Comparison of ENCODE assay signal across 9 mouse cellular contexts in the genomic region with DNA sequence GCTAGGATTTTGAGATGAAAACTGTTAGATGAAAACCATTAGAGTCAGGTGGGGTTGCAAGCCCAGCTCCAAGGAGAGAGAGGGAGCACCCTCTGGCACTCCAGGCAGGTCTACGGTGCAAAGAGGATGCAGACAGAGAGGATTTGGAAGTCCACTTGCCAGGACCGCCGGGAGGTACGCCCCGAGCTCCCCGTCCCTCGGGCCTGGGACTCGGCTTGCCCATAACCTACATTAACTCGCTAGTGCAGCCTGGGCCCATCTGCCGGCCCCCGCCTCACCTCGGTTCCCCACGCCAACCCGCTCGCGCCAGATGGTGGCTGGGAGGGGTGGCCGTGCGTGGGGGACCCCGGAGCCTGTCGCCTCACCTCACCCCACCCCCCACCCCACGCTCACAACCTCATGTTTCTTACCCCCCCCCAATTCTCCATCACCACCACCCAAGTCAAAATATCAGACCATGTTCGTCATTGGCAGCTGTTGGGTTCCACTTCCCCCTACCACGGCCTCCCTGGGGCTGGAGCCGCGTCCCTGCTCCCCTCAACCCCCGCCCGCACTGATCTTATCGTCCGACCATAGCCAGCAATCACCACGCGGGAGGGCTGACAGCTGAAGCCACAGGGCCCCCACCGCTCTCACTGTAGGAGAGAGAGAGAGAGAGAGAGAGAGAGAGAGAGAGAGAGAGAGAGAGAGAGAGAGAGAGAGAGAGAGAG. TPM values are rescaled to one million over a fixed set of nuclear protein-coding genes. Genes with fewer than 3 reads are reported as not detected.
A peak's percentile ranks its signal among the peaks of the same experiment; 100 is the strongest.
DNase-seq lines count a peak whose midpoint lies in the region; ATAC-seq and TF ChIP-seq lines count a peak whose summit lies in the region.
"Had no signal": no experiment of that assay in that cellular context is flagged by ENCODE, and none has a peak within 500 bp of the region (broad histone marks: within the 10 kb centered on the region; RNA-seq: fewer than 3 reads in every experiment).

No protein-coding gene starts in this region.

- peak overlapping the region; percentile 49; the same call in 1 of the 2 replicates for H3K4me3 ChIP-seq in spleen, adult 2 months (ENCODE audit: extremely low read depth, insufficient read depth, insufficient read length)
- H3K4me3 ChIP-seq in heart, postnatal 0 days (ENCODE audit: low read depth, low read length): peak overlapping the region; percentile 73
- no peak overlapping the region; the same call in 1 of the 2 replicates for H3K4me3 ChIP-seq in liver, embryonic 15.5 days (replicated peaks)
- no peak overlapping the region for H3K4me3 ChIP-seq in stomach, postnatal 0 days (ENCODE audit: low read depth, low read length)

- peaks cover 40% of the 10 kb centered on the region for H3K27me3 ChIP-seq in spleen, adult 2 months (ENCODE audit: control insufficient read depth, insufficient read depth, low read length)
- peaks cover 78% of the 10 kb centered on the region for H3K27me3 ChIP-seq in heart, postnatal 0 days (ENCODE audit: control insufficient read depth, insufficient read depth, low read length)
- peaks cover 90% of the 10 kb centered on the region for H3K27me3 ChIP-seq in liver, embryonic 15.5 days
- H3K27me3 ChIP-seq in stomach, postnatal 0 days (ENCODE audit: control insufficient read depth, insufficient read depth, low read length): peaks cover 15% of the 10 kb centered on the region; the same call in 1 of the 2 replicates

- peak overlapping the region; percentile 76 for H3K4me2 ChIP-seq in heart, postnatal 0 days (ENCODE audit: low read depth, low read length)
- peak overlapping the region; percentile 68 for H3K4me2 ChIP-seq in liver, embryonic 15.5 days
- peak overlapping the region; percentile 88 for H3K4me2 ChIP-seq in stomach, postnatal 0 days (replicated peaks; ENCODE audit: low read depth)

- TF ChIP-seq CTCF in spleen, adult 2 months (IDR thresholded peaks at IDR 0.05; ENCODE audit: extremely low read depth, insufficient read depth, insufficient read length, insufficient replicate concordance): no peak
- TF ChIP-seq CTCF in heart, postnatal 0 days (IDR thresholded peaks at IDR 0.05; ENCODE audit: low read depth): no peak
- TF ChIP-seq CTCF in stomach, postnatal 0 days (IDR thresholded peaks at IDR 0.05; ENCODE audit: low read depth): no peak

- no peak for TF ChIP-seq EP300 in heart, postnatal 0 days (IDR thresholded peaks at IDR 0.05; ENCODE audit: low read depth)
- no peak for TF ChIP-seq EP300 in stomach, postnatal 0 days (optimal IDR thresholded peaks at IDR 0.05)

- H3K9me3 ChIP-seq in heart, postnatal 0 days (replicated peaks; ENCODE audit: control insufficient read depth, low read length): no peaks in the 10 kb centered on the region
- H3K9me3 ChIP-seq in liver, embryonic 15.5 days (replicated peaks): no peaks in the 10 kb centered on the region
- no peaks in the 10 kb centered on the region for H3K9me3 ChIP-seq in stomach, postnatal 0 days (ENCODE audit: control insufficient read depth, low read length)

- peak overlapping the region; percentile 70; the same call in 1 of the 2 replicates for H3K9ac ChIP-seq in heart, postnatal 0 days (replicated peaks; ENCODE audit: low read depth, low read length)
- H3K9ac ChIP-seq in liver, embryonic 15.5 days: no peak overlapping the region
- peak overlapping the region; percentile 13; the same call in 1 of the 2 replicates for H3K9ac ChIP-seq in stomach, postnatal 0 days (ENCODE audit: low read length)

- no peak overlapping the region for H3K27ac ChIP-seq in spleen, adult 2 months (ENCODE audit: insufficient read depth, low read length)
- no peak overlapping the region for H3K27ac ChIP-seq in heart, postnatal 0 days (ENCODE audit: low read depth)
- no peak overlapping the region for H3K27ac ChIP-seq in liver, embryonic 15.5 days (replicated peaks)
- H3K27ac ChIP-seq in stomach, postnatal 0 days (replicated peaks): peak overlapping the region; percentile 75; the same call in 1 of the 2 replicates

- H3K36me3 ChIP-seq in spleen, adult 2 months (ENCODE audit: control insufficient read depth, insufficient read depth, low read length): no peaks in the 10 kb centered on the region
- H3K36me3 ChIP-seq in heart, postnatal 0 days (replicated peaks; ENCODE audit: control insufficient read depth, insufficient read depth, low read length): no peaks in the 10 kb centered on the region
- H3K36me3 ChIP-seq in liver, embryonic 15.5 days (replicated peaks): no peaks in the 10 kb centered on the region
- no peaks in the 10 kb centered on the region for H3K36me3 ChIP-seq in stomach, postnatal 0 days (ENCODE audit: control insufficient read depth, insufficient read depth, low read length)

- no peak for DNase-seq in spleen, adult 2 months (ENCODE audit: low read depth in 1 of 2, low spot score in 2 of 2)
- no peak for DNase-seq in spleen, adult 18-20 months
- no peak for DNase-seq in heart, postnatal 0 days (ENCODE audit: low spot score)
- no peak for DNase-seq in stomach, postnatal 0 days (ENCODE audit: low spot score)
- no peak for DNase-seq in Muller cell, postnatal 12 days (ENCODE audit: inconsistent ontology term)
- DNase-seq in gastrocnemius, postnatal 10 days: no peak
- no peak for DNase-seq in c-Kit-positive CD71-positive TER-119-positive erythroid progenitor cells, embryonic 14.5 days (ENCODE audit: low spot score)
- DNase-seq: kidney, adult 9 months had no signal

- no peak for ATAC-seq in heart, postnatal 0 days (ENCODE audit: insufficient read depth, low read depth)
- no peak for ATAC-seq in liver, embryonic 15.5 days (ENCODE audit: insufficient read depth)
- ATAC-seq in stomach, postnatal 0 days (ENCODE audit: low FRiP score, low TSS enrichment): no peak

- TF ChIP-seq POLR2A in spleen, adult 2 months (IDR thresholded peaks at IDR 0.05; ENCODE audit: low read depth, low read length): no peak

- H3K4me1 ChIP-seq in spleen, adult 2 months (ENCODE audit: control insufficient read depth, insufficient read depth, insufficient read length): peaks cover 27% of the 10 kb centered on the region
- H3K4me1 ChIP-seq in heart, postnatal 0 days (ENCODE audit: control insufficient read depth, insufficient read depth): peaks cover 32% of the 10 kb centered on the region; the same call in 1 of the 2 replicates
- H3K4me1 ChIP-seq in liver, embryonic 15.5 days (replicated peaks): peaks cover 74% of the 10 kb centered on the region
- peaks cover 7% of the 10 kb centered on the region for H3K4me1 ChIP-seq in stomach, postnatal 0 days (replicated peaks; ENCODE audit: control insufficient read depth, insufficient read depth)

- 31% methylated on average over 32 of the region's 32 CpGs for WGBS in spleen, adult 2 months
- WGBS in heart, postnatal 0 days: 15% methylated on average over 31 of the region's 32 CpGs
- WGBS in liver, embryonic 15.5 days (ENCODE audit: insufficient replicate concordance): 9% methylated on average over 32 of the region's 32 CpGs
- WGBS in stomach, postnatal 0 days: 24% methylated on average over 24 of the region's 32 CpGs

RNA-seq across cellular contexts. Expression of a gene that starts 1.6 kb away (rescaled TPM):
- 5.6 and 6.2 TPM in 2 replicates for polyA plus RNA-seq in spleen, adult 2 months (2012; rRNA removed)
- total RNA-seq in heart, postnatal 0 days (2014; rRNA removed; ENCODE audit: low replicate concordance): 5.0 and 6.6 TPM in 2 replicates
- polyA plus RNA-seq in heart, postnatal 0 days (2015; fragmentation: Nextera tagmentation; extraction: Ambion mirVana): 5.7 and 6.2 TPM in 2 replicates
- polyA plus RNA-seq in liver, embryonic 15.5 days (2015; fragmentation: Nextera tagmentation; extraction: Ambion mirVana): 1.9 and 2.1 TPM in 2 replicates
- 3.7 TPM in 2 replicates for polyA plus RNA-seq in stomach, postnatal 0 days (2015; fragmentation: Nextera tagmentation; extraction: Ambion mirVana)
- 10 to 100 TPM; 12.6 to 12.9 TPM for total RNA-seq in gastrocnemius, postnatal 10 days (2021)

RNA-seq across cellular contexts. Expression of a gene that starts 27.0 kb away (rescaled TPM):
- polyA plus RNA-seq in spleen, adult 2 months (2012; rRNA removed): 1.9 and 2.9 TPM in 2 replicates
- total RNA-seq in heart, postnatal 0 days (2014; rRNA removed; ENCODE audit: low replicate concordance): 0.11 and 0.27 TPM in 2 replicates
- polyA plus RNA-seq in heart, postnatal 0 days (2015; fragmentation: Nextera tagmentation; extraction: Ambion mirVana): 0.30 and 0.52 TPM in 2 replicates
- 2.9 and 3.4 TPM in 2 replicates for polyA plus RNA-seq in liver, embryonic 15.5 days (2015; fragmentation: Nextera tagmentation; extraction: Ambion mirVana)
- 2.0 and 2.6 TPM in 2 replicates for polyA plus RNA-seq in stomach, postnatal 0 days (2015; fragmentation: Nextera tagmentation; extraction: Ambion mirVana)
- 10 to 100 TPM in 1 of 2 experiments, 1 to 10 TPM in 1; 7.0 to 18.8 TPM for total RNA-seq in gastrocnemius, postnatal 10 days (2021)

RNA-seq across cellular contexts. Expression of a gene that starts 35.5 kb away (rescaled TPM):
- polyA plus RNA-seq in spleen, adult 2 months (2012; rRNA removed): 19.3 and 24.1 TPM in 2 replicates
- total RNA-seq in heart, postnatal 0 days (2014; rRNA removed; ENCODE audit: low replicate concordance): 14.3 and 16.2 TPM in 2 replicates
- 8.0 and 8.3 TPM in 2 replicates for polyA plus RNA-seq in heart, postnatal 0 days (2015; fragmentation: Nextera tagmentation; extraction: Ambion mirVana)
- 6.3 and 6.4 TPM in 2 replicates for polyA plus RNA-seq in liver, embryonic 15.5 days (2015; fragmentation: Nextera tagmentation; extraction: Ambion mirVana)
- polyA plus RNA-seq in stomach, postnatal 0 days (2015; fragmentation: Nextera tagmentation; extraction: Ambion mirVana): 7.7 and 8.0 TPM in 2 replicates
- 1 to 10 TPM; 9.7 to 9.9 TPM for total RNA-seq in gastrocnemius, postnatal 10 days (2021)

RNA-seq across cellular contexts. Expression of a gene that starts 52.9 kb away (rescaled TPM):
- polyA plus RNA-seq in spleen, adult 2 months (2012; rRNA removed): 0.15 and 0.38 TPM in 2 replicates
- 3.4 TPM in 1 of 2 replicates, not detected in the other for total RNA-seq in heart, postnatal 0 days (2014; rRNA removed; ENCODE audit: low replicate concordance)
- polyA plus RNA-seq in heart, postnatal 0 days (2015; fragmentation: Nextera tagmentation; extraction: Ambion mirVana): 0.19 TPM in 1 of 2 replicates, not detected in the other
- 0.08 and 0.26 TPM in 2 replicates for polyA plus RNA-seq in liver, embryonic 15.5 days (2015; fragmentation: Nextera tagmentation; extraction: Ambion mirVana)
- 17.0 and 19.4 TPM in 2 replicates for polyA plus RNA-seq in stomach, postnatal 0 days (2015; fragmentation: Nextera tagmentation; extraction: Ambion mirVana)
- not detected for total RNA-seq in gastrocnemius, postnatal 10 days (2021)

Comparison
In these comparisons a context has a peak if more than half of its experiments do, and no peak if none do; other contexts are left out.
1. H3K4me3 ChIP-seq: peak in spleen, adult 2 months (single experiment) and heart, postnatal 0 days (single experiment); none in liver, embryonic 15.5 days (single experiment) and stomach, postnatal 0 days (single experiment).
2. Peak in every context shown above with its lines, with median percentiles within 50 percentile points of each other: H3K4me2 ChIP-seq.